Mouse (Mus musculus) thymus, postnatal 4 days (tissue): ENCODE results near the gene H2al2c.
"Not testable (repeated sequence)": the region's sequence is repeated elsewhere in the genome, so short reads cannot be mapped to it uniquely, and the experiment has no call there.

ENCODE experiments used
- DNase-seq: peaks from one replicate; pipeline ENCODE4 v3.0.0; 2021

Gene H2al2c

DNA sequence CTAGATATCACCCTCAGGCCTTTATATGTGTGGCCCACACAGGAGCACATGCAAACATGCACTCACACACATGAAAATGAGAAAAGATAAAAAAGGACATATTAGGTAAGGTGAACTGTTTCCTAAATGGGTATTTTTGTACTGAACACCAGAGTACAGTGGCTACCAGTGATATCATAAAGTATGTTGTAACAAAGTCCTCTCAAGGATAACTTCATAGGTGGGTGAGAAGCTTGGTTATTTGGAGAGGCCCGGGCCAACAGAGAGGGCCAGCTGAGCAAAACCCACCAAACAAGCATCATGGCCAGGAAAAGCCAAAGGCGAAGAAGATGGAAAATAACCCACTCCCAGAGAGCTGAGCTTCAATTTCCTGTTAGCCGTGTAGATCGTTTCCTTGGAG lies at the start of gene H2al2c:
Gene H2al2c (plus strand): TSS at position 301 of the 400 bp plus-strand sequence.
- DNase-seq: not testable (repeated sequence)
